Mouse (Mus musculus) heart, adult 11 months (tissue): Measurements from ENCODE around the gene Gm10428.

Experiments
- DNase-seq: peaks from one replicate; pipeline ENCODE4 v3.0.0; 2022

Gm10428 gene

GRCm38 (mm10) chr11:62752780-62753179 is at the start of gene Gm10428:
Gene Gm10428 (plus strand): TSS chr11:62753100.
- peak; percentile 54 for DNase-seq

- peak; percentile 64 for DNase-seq
Measured at GRCm38 (mm10) chr11:62706141-62706540, 46.8 kb upstream of the Gm10428 start.

- peak; percentile 57 for DNase-seq
Measured at GRCm38 (mm10) chr11:62708252-62708651, 44.6 kb upstream of the Gm10428 start.

GRCm38 (mm10) chr11:62710657-62711056 is 42.2 kb upstream of the Gm10428 start:
- DNase-seq: peak; percentile 70

DNA sequence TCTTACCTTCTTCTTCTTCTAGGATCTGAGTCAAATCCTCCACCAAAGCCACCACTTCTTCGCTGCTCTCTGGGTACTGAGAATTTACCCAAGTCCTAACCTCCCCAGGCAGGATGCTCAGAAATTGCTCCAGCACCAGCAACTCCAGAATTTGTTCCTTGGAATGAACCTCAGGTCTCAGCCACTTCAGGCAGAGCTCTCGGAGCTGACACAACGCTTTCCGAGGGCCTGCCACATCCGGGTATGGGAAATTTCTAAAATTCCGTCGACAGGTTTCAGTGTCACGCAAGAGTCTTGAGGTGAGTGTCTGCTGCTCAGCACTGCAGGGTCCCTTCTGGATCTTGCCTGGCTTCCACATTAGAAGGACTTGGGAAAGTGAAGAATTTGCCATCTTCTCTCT is 24.6 kb upstream of the Gm10428 start:
- DNase-seq: peak; percentile 65

GRCm38 (mm10) chr11:62731311-62732021 is 21.4 kb upstream of the Gm10428 start, which contains the start of gene Zfp287:
Gene Zfp287 (minus strand): TSS chr11:62731905.
- peak; percentile 99 for DNase-seq

GRCm38 (mm10) chr11:62732022-62732387 is 20.9 kb upstream of the Gm10428 start:
- DNase-seq: no peak

- peak; percentile 15 for DNase-seq
Measured at GRCm38 (mm10) chr11:62732665-62733064, 20.2 kb upstream of the Gm10428 start.

DNA sequence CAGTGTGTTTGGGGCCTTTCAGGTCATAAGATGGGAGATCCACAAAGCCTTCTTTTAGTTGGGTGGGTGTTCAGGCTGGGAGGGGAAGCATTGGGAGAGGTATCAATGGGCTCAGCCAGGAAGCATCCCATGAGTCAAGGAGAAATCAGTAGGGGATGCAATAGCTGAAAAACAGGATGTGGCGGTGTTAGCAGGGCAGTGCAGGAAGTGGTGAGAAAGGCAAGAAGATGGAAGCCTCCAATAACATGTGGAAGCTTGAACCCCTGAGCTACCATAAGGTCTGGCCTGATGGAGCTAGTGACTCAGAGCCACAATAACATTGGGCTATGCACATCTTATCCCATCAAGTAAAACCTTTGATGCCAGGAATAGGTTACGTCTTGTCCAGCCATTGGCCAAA is 11.7 kb upstream of the Gm10428 start:
- DNase-seq: no peak

DNA sequence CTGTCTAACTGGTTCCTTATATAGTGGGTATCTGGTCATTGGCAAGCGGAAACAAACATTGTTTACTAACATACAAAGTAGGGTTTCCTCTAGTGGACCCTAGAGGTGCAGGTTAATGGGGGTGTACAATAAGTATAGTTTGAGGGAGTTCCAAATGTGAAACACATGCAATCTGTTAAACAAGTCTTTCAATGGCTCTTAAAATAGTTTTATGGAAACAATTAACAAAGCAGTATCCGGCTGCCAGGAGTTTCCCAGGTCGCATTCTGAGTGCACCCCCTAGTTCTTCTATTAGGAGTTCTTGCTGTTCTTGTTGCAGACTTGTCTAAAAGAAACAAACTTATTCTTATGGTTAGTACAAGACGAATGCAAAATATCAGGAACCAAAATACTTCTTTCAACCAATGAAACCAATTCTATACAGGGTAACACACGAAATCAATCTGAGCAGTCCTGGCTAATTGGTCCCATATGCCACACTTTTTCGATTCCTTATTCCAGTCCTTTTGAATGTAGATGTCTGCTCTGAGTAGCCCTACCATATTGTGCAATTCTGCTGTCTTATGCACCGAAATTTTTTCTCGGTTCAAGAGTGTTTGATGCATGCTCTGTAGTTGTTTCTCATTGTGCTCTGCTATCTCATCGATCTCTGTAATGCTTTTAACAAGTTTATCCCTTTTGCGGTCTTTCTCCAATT is 10.5 kb upstream of the Gm10428 start:
- peak; percentile 27 for DNase-seq

DNA sequence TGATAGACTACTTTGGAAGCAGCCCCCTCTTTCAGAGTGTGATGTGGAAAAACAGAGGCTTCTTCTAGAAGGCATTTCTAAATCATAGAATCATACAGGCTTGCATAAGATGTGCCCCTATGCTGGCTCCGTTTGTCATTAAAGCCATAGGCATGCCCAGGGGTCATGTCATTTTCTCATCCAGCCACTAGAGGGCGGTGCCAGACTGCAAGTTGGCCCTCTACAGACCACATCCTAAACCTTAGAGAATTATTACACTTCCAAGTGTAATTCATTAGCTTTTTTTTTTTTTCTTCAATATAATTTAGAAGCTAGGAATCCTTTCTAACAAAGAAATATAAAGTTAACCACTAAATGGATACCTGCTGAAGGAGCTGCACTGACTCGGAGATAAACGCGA is 8.8 kb upstream of the Gm10428 start:
- peak; percentile 92 for DNase-seq

- DNase-seq: peak; percentile 95
Measured at GRCm38 (mm10) chr11:62746001-62746533, 6.8 kb upstream of the Gm10428 start.

DNA sequence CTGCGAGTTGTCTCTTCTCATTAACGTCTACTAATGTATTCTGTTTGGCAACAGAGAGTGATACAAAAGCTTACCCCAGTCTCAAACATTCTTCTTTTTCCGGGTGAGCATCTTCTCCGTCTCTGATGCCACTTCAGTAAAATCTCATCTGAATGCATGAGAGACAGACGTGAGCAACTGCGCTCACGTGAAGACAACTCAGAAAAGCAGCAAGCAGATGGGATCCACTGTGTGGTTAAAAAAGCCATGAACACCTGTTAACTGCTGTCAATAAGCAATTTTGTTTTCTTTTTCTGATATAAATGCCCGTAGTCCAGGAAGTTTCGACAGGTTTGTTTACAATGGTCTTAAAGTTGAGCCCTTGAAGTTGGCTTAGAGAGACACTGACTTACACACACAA is 5.7 kb upstream of the Gm10428 start:
- peak; percentile 9 for DNase-seq

GRCm38 (mm10) chr11:62748062-62748461 is 4.8 kb upstream of the Gm10428 start:
- peak; percentile 79 for DNase-seq

DNA sequence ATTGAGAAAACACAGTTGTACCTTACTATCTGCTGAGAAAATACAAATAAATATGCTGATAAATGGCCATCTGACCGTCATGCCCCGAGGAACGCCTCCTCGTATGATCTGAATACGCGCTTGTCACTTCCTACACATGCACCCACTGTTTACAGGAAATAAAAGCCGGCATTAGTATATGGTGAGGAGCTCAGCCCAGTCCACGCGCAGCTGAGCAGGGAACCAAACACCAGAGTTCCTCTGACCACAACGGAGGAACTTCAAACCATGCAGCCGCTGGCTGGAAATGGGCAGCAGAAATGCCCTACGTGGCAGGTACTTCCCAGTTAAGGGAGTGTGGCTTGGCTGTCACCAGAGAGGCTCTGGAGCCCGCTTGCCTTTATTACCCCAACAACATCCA is 3.5 kb upstream of the Gm10428 start:
- DNase-seq: peak; percentile 72

DNA sequence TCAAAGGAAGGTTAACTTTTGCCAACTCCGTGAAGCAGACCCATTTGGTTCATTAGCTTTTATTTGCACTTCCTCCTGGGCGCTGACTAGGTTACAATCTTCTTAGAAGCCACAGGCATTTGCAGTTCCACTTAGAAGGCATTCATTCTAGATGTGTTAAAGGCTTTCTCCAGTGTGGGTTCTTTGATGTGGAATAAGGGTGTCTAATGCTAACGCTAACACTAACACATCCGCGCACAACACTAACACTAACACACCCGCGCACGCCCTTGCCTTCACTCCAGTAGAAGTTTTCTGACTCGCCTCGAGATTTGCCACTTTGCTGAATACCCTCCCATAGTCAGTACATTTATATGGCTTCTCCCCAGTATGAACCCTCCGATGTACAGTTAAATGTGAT is 709 bp upstream of the Gm10428 start:
- no peak for DNase-seq

DNA sequence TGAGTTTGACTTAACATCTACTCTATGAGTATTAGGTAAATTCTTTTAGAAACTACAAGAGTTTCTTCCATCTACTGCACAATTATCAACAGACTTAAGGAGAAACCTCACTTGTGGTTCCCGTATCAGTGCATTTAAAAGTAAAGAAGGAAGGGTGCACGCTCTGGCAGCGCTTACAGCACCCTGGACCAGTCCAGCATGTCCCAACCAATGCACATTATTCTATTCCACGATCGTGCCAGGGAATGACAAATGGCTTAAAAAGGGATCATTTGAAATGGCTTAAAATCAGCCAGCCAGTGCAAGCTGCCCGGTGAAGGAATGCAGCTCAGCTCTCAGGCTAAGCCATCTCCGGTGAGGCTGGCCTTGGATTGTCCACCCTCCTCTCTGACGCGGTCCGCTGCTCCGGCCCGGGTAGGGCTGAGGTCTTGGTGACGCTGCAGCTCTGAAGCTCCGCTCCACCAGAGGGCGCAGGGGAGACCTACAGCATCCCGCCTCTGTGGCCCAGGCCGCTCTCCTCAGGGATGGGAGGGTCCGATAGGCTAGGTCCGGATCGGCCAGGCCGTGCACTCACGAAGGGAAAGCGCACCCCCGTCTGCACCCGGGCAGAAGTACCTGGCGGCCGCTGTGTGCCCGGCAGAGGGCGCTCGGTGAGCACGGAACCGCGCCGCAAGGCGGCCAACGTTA is 3.7 kb downstream of the Gm10428 start:
- peak; percentile 100 for DNase-seq

- DNase-seq: no peak
Measured at GRCm38 (mm10) chr11:62757143-62757507, 4.2 kb downstream of the Gm10428 start.

DNA sequence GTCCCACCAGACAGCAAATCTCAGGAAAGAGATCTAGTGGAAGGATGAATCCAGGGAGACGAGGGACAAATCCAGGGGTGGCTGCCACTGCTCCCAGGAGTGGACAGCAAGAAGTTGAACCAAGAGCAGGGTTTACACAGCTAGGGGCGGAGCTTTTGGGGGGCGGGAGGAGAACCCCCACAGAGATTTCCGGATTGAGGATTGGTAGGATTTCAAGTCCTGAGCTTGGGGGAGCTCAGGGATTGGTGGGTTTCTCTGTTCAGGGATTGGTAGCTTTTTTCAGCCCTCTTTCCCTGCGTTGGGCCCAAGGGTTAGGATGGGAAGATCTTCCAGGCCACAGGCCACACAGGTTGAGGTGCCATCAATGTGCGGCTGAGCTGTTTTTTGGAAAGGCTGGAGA is 5.0 kb downstream of the Gm10428 start:
- peak; percentile 62 for DNase-seq

- peak; percentile 72 for DNase-seq
Measured at GRCm38 (mm10) chr11:62758491-62758890, 5.6 kb downstream of the Gm10428 start.

- no peak for DNase-seq
Measured at GRCm38 (mm10) chr11:62760755-62761457, 8.0 kb downstream of the Gm10428 start.

DNA sequence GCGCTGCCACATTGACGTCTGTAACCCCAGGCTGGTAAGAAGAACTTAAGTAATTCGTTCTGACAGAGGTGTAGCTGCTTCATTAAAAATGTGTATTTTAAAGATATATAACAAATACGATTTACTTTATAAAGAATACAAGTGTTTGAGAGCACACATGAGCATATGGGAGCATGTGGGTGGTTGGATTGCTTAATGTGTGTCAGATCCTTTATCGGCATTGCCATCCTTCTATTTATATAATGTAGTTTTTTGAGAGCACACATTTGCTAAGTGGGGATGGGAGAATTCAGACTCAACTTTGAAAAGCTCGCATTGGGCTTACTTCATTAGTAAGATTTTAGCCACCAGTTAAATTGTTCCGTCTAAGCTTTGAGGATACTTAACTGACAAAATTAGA is 23.6 kb downstream of the Gm10428 start:
- peak; percentile 24 for DNase-seq
